Mouse (Mus musculus) layer of hippocampus, postnatal 10 days (tissue): Measurements from ENCODE around the gene Sbno2. TPM values are rescaled to one million over a fixed set of nuclear protein-coding genes. Genes with fewer than 3 reads are reported as not detected.
A peak's percentile ranks its signal among the peaks of the same experiment; 100 is the strongest.

ENCODE experiments used
- DNase-seq, 2 experiments: peaks; one replicate each; pipeline ENCODE4 v3.0.0; 2021; ENCODE audit warnings: low spot score in 2 of 2
- total RNA-seq, 2 experiments: library from RNA; stranded (reverse); gene quantifications; 2 replicates each; pipeline ENCODE4 v1.2.3; 2021

Sbno2 gene
- total RNA-seq, 2 experiments from 2014 or later, result 19.7 to 23.9 TPM

- no peak for DNase-seq
These were observed 12.7 kb downstream of the Sbno2 start for GRCm38 (mm10) chr10:80092690-80093089.

DNA sequence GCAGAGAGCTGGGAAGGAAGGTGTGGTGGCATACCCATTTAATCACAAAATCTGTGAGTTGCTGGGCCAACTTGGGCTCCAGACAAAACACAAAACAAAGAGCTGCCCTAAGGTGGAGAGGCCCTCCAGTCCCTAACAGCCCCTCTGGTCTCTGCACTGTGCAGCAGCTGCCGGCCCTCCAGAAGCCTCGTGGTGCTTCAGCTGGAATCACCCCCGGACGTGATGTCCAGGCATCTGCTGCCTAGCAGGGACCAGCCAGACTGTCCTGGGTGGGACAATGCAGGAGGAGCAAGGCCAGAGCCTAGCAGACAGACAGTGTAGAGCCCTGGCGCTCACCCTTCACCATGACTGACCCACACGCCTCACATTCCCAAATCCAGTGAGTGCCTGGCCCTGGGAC is 13.8 kb downstream of the Sbno2 start:
- no peak for DNase-seq

DNA sequence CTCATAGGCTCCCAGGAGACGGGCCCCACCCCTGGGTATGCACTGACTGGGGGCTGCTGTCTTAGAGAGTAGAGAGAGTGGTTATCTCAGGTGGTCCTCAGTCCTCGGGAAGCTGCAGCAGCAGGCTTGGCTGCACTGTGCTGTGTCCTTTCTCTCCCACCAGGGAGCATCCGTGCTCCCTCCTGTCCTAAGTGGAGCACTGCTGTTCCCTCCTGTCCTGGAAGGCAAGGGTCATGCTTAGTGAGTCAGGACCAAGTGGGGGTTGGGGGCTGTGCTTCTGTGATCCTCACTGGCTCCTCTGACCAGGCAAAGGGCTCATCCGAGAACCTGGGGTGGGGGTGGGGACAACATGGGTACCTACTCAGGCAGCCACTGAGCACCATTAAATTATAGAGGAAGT is 16.2 kb downstream of the Sbno2 start:
- DNase-seq, result no peak

- no peak for DNase-seq
These were observed 17.9 kb downstream of the Sbno2 start for GRCm38 (mm10) chr10:80087483-80087882.

DNA sequence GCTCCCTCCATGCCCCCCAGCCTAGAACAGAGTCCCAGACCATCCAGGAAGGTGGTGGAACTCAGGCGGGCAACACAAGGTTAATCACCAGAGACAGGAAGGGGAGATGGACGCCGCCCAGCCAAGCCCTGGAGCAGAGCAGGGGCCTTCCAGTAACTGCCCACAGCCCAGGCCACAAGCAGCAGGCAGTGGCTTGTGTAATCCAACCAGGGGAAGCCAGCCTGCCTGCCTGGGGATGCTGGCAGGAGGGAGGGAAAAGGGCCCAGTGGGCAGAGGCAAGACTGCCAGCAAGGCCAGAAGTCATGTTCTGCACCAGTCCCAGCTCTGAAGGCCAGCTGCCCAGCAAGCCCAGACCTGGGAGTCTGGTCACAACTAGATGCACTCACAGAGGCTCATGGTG is 18.5 kb downstream of the Sbno2 start:
- DNase-seq, result no peak

- no peak for DNase-seq
These were observed 20.4 kb downstream of the Sbno2 start for GRCm38 (mm10) chr10:80084817-80085487.

GRCm38 (mm10) chr10:80081075-80081474 is 24.3 kb downstream of the Sbno2 start:
- DNase-seq, result no peak

DNA sequence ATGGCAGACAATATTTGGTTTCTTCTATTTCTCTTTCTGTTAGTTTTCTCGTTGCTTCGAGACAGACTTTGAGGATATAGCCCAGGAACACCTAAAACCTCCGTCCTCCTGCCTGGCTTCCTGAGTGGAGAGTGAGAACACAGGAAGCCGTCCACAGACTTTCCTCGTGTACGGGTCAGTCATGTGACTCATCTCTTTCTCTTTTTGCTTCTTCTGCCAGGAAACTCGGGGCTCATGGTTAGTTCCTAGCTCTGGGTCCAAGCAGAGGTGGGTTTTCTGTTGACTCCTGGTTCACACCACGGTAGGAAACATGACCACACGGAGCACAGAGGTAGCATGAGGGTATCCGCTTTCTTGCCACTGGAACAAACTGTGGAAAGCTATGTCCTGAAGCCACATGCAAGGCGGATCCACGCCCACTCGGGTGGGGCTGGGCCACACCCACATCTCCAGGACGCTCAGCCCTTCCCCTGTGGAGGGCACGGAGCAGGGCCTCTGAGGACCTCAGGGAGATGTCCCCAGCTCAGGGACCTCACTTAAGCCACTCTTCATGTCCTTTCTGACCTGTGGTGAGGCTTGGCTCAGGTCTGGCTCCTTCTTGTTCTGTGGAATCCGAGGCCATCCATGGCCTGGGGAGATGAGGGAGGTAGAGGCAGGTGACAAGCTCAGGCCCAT is 24.8 kb downstream of the Sbno2 start:
- DNase-seq, result no peak

GRCm38 (mm10) chr10:80078366-80078765 is 27.0 kb downstream of the Sbno2 start:
- no peak for DNase-seq

DNA sequence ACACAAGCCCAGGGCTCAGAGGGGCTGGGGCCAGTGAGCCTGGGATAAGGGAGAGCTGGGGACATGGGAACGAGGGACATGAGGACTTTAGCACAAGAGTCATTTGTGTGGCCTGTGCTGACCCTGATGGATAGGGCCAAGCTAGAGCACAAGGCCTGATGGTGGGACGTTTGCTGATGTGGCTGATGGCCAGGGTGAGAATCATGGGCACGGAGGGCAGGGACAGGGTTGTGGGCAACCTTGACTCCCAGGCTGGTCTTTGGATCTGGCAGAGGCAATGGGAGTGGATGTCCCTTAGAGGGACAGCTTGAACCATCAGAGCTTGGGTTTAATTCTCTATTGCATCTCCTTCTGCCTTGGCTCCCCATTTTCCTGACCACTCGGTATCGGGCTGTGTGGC is 28.1 kb downstream of the Sbno2 start:
- DNase-seq, result no peak

DNA sequence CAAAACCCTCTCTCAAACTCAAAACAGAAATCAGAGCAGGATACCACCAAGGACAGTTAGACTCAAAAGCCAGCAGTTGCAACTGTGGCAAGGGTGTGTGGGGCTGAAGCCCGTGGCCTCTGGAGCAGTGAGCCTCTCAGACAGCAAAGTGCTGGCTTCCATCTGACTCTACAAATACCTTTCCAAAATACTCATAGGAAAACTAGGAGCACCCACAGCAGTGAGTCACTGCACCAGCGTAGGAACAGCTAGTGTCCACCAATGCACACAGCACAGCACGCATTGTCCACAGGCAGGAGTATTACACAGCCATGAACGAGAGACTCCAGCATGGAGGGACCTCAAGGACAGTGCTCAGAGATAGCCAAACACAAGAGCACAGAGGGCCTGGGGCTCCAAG is 29.0 kb downstream of the Sbno2 start:
- DNase-seq, result no peak

DNA sequence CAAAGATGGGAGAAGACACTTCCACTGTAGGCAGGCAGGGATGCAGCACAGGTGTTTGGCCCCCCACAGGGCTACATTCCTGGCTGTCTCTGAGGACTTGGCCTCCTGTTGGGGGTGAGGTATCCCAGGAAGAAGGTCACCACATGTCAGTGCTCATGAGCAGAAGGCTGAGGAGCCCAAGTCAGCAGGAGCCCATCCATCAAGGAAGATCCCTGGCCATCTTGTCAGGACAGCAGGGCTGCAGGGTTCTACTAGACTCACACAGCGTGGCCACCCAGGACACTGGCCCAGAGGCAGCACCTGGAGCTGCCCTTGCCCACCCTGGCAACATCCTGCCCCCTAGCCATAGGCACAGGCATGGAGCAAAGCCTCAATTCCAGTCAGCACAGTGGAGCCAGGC is 29.4 kb downstream of the Sbno2 start:
- DNase-seq, result no peak

DNA sequence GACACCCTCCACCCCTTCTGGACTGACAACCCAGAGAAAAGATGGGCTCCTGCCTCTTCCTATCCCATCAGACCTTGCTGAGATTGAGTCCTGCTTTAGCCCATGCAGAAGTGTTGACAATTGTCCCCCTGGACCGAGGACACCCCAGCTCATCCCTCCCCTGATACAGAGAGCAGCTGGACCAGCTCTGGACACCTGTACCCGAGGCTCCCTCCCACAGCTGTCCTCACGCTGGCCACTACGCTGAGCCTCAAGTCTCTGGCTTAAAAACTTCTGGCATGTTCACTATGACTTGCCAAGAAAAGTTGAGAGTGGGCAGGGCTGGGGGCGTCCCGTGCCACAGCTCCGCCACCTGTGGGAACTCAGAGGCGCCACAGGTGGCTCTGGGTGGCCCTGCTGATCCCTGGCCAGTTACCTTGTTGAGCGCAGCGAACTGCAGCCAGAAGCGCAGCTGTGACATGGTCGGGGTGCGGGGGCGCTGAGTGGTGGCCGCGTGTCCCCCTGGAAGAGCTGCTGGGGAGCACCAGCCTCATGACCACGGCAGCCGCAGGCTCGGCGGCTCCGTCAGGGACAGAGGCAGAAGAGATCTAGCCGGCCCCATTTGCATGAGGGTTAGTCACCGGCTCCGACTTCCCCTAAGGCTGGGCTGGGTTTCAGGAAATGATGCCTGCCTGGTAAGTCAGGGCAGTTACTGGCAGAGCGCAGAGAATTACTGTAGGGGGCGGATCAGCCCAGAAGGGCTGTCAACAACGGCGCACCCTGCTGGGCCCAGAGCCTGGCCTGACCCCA is 30.4 kb downstream of the Sbno2 start:
- peak; percentile 37 to 45 for DNase-seq

DNA sequence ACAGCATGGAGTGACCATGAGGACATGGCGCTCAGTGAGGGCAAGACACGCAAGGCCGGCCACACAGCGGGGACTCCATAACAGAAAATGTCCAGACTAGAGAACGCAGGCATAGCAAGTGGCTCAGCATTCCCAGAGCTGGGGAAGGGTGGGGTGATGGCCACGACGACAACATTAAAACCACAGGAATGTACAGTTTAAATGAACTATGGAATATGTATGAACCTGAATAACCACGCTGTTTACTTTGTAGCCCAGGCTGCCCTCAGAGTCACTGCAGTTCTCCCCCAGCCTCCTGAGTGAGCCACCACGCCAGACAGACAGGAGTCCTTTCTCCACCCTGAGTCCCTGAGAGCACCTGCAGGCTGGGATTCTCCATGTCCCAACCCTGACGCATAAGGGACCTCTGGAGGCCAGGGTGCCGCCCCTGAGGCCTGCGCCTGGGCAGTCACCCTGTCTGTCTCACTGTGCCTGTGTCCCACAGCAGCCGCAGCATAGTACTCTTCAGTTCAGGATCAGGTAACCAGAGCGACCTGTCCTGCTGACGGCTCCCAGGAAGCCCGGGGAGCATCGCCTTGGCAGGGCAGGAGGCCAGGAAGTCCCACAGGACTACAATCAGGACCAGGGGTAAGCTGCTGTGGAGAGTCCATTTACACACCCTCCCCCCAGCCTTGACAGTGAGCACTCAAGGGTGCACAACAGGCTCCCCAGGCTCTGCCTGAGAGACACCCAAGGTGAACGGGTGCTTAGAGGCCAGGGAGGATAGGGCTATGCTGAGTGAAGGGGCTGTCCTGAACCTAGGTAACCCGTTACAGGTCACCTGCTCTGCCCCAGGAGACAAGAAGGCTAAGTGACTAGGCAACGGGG is 32.5 kb downstream of the Sbno2 start:
- no peak for DNase-seq

GRCm38 (mm10) chr10:80071516-80071900 is 33.9 kb downstream of the Sbno2 start:
- DNase-seq, result no peak

DNA sequence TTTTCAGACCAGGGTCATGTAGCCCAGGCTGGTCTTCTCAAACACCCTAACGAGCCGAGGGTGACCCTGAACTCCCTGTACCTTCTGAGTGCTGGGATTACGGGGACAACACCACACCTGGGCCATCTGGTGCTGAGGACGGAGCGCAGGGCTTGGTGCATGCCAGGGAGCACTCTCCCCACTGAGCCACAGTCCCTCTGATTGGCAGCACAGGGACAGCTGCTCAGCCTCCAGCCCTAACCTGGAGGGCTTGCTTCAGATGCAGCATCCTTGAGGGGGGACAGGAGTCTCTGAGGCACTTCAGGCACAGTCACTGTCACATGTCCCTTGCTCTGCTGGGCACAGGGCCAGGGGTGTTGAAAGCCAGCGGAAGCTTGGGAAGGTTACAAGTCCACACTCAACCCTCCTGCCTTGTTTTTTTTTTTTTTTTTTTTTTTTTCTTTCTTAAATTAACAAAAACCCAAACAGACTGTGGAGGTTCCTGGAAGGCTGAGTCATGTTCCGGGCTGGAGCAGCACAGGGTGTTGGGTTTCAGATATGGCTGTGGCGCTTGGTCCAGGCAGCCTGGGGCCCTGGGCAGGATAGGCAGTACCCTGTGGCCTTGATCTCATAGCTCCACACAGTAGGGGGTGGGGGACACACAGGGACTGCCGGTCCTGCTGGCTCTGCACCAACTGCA is 34.4 kb downstream of the Sbno2 start:
- peak; percentile 55 to 74 for DNase-seq

DNA sequence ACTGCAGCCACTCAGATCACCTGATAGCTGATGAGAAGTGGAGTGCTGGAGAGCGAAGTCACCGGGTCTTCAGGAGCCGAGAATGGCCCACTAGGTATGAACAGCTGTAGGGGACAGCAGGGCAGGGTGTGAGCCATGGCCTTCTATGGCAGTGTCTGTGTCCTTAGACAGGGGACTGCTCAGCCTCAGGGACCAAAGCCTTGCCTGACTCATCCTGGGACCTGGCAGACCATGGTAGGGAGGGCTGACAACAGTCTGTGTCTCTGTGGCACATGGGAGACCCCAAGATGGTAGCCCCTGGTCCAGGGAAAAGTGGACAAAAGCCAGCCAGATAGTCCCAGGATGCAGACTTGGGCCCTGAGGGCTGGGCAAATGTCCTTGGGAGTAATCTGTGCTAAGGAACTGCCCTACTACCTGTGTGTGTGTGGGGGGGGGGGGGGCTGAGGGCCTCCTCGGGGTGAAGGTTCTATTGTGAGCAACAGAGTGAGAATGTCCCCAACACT is 35.4 kb downstream of the Sbno2 start:
- DNase-seq, result no peak

DNA sequence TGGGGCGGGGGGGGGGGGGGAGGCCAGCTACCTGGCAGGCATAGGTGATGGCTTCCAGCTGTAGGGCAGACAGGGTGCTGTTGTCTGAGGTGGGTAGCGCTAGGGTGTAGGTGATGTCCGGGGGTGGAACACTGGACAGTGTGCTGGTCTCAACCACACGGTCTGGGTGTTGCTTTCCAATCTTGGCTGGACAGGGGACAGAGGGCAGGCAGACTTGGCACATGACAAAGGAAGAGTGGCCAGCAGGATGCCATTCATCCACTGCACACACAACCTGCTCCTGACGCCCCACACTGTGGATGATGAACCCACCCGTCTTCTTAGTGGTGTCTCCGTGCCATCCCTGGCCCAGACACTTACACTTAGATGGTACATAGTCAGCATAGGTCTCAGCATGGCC is 36.1 kb downstream of the Sbno2 start:
- no peak for DNase-seq

GRCm38 (mm10) chr10:80063877-80064650 is 41.3 kb downstream of the Sbno2 start:
- no peak for DNase-seq

- peak; percentile 51 to 62 for DNase-seq
These were observed 42.3 kb downstream of the Sbno2 start for GRCm38 (mm10) chr10:80063104-80063503.
